In genomic region chr2:75584975-75585374, GRCm38 (mm10) we compare ENCODE assay signal across 8 mouse cellular contexts.
DNase-seq lines count a peak whose midpoint lies in the region; ATAC-seq and TF ChIP-seq lines count a peak whose summit lies in the region.

No protein-coding gene starts in this region.

- TF ChIP-seq CTCF in forebrain, postnatal 0 days (IDR thresholded peaks at IDR 0.05; ENCODE audit: low read depth): no peak
- TF ChIP-seq CTCF in layer of hippocampus, adult 2 months (conservative IDR thresholded peaks at IDR 0.05): no peak

- intact Hi-C loops in heart, postnatal 36 days (cut with DNase I): loop anchor here (5.0 to 10.0 kb wide), 3 partner anchors 433 to 620 kb away; no protein-coding TSS in a partner anchor

- no peaks in the 10 kb centered on the region for H3K27me3 ChIP-seq in forebrain, postnatal 0 days (ENCODE audit: insufficient read depth, low read length)

- no peak for ATAC-seq in forebrain, postnatal 0 days

- H3K4me1 ChIP-seq in forebrain, postnatal 0 days (ENCODE audit: insufficient read depth): 0 out of 2 replicates have a peak, but pooled peaks cover 4% of the 10 kb centered on the region

- DNase-seq in CD4-positive, CD25-positive, alpha-beta regulatory T cell, adult 2 months (ENCODE audit: low read depth, low spot score): peak; percentile 88
- DNase-seq in adrenal gland, postnatal 14 days: peak; percentile 92
- peak; percentile 47 for DNase-seq in forebrain, postnatal 0 days
- peak; percentile 78 to 79 for DNase-seq in heart, postnatal 36 days
- peak; percentile 26 to 30 for DNase-seq in layer of hippocampus, adult 2 months (ENCODE audit: low spot score in 2 of 2)
- DNase-seq in lung, postnatal 14 days: peak; percentile 82
- peak; percentile 44 for DNase-seq in ovary, postnatal 10 days (ENCODE audit: low spot score)
- DNase-seq in thymus, postnatal 10 days (ENCODE audit: low spot score in 2 of 2): peak; percentile 72 to 79

- peak overlapping the region; percentile 52 for H3K4me2 ChIP-seq in forebrain, postnatal 0 days (ENCODE audit: low read depth)

- no peak overlapping the region for H3K27ac ChIP-seq in forebrain, postnatal 0 days (ENCODE audit: low read depth, low read length)
- no peak overlapping the region for H3K27ac ChIP-seq in layer of hippocampus, adult 2 months

- peak overlapping the region; percentile 23 for H3K4me3 ChIP-seq in forebrain, postnatal 0 days (ENCODE audit: low read depth, low read length)
- peak overlapping the region; percentile 1 for H3K4me3 ChIP-seq in layer of hippocampus, adult 2 months

- H3K9ac ChIP-seq in forebrain, postnatal 0 days: peak overlapping the region; percentile 33; the same call in 1 of the 2 replicates

- no peaks in the 10 kb centered on the region for H3K36me3 ChIP-seq in forebrain, postnatal 0 days (ENCODE audit: insufficient read depth)

- 2% methylated on average over 16 of the region's 16 CpGs for WGBS in forebrain, postnatal 0 days

- H3K9me3 ChIP-seq in forebrain, postnatal 0 days (ENCODE audit: low read length): no peaks in the 10 kb centered on the region

Comparison
In these comparisons a context has a peak if more than half of its experiments do, and no peak if none do; other contexts are left out.
1. DNase-seq: peak in every context shown above with its lines; median percentile 92 in adrenal gland, postnatal 14 days; 88 in CD4-positive, CD25-positive, alpha-beta regulatory T cell, adult 2 months; 82 in lung, postnatal 14 days; 78 in heart, postnatal 36 days; 76 in thymus, postnatal 10 days; 47 in forebrain, postnatal 0 days; 44 in ovary, postnatal 10 days; 28 in layer of hippocampus, adult 2 months.